Mouse (Mus musculus): ENCODE data around the gene C77080.

C77080 gene

DNA sequence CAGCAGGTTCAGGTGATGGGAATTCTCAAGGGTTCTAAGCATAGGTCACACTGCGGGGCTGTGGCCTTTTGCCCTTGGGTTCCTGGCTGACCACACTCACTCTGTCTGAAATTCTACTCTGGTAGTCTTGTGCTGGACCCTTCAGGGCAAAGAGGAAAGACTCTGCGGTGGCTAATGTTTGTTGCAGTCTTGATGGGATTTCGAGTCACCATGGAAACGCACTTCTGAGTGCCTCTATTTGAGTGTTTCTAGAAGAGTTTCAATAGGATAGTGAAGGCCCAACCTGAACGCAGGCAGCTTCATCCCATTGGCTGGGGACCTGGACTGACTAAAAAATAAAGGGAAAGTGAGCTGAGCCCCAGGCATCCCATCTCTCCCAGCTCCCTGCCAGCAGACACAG lies 5.6 kb upstream of the C77080 start:
- DNase-seq, result no peak

DNA sequence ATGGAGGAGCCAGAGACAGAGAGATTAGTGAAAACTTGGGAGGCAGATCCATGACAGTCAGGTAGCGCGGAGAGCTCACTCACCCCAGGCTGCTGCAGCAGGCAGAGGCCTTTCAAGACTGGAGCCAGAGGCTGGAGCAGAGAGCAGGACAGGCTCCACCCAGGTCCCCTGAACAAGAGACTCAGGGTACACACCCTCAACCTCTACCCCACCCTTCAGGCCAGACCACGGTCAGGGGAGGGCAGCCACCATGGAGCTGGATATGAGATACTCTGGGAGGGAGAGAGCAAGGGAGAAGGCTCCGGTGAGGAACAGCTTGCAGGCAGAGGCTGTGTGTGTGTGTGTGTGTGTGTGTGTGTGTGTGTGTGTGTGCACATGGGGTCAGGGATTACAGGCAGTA lies 5.0 kb upstream of the C77080 start:
- no peak for DNase-seq

DNA sequence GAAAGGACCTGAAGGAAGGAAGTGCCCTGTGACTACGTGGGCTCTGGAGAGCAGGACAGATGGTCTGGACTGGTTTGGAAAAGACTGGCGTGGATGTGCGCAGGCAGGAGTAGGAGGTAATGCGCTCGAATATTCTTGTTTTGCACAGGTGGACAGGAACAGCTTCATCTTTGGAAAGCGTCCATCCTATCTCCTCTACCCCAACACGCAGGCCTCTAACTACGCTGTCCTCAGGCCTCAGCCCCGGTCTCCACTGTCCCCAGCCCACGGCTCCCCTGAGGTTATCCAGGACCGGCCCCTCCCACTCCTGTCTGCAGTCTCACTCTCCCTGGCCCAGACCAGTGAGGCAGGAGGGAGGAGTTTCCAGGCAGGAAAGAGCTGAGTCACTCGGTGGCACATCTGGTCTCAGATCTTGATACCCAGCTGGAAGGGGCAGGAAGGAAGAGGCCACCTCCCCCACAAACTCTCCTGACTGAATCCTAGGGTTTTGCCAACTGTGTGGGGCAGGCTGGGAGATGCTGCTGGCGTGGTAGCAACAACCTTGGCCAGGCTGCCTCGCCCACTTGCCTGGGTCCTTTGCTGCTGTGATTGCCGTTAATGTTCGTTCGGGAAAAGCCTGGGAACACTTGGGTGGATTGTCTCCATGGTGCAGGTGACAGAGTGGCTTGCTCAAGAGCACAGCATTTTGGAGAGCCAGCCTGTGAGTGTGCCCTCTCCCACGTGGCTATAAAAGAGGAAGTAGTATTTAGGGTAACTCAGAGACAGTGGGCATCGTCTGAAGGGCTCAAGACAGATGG lies 2.2 kb upstream of the C77080 start:
- peak; percentile 66 to 70 for DNase-seq

DNA sequence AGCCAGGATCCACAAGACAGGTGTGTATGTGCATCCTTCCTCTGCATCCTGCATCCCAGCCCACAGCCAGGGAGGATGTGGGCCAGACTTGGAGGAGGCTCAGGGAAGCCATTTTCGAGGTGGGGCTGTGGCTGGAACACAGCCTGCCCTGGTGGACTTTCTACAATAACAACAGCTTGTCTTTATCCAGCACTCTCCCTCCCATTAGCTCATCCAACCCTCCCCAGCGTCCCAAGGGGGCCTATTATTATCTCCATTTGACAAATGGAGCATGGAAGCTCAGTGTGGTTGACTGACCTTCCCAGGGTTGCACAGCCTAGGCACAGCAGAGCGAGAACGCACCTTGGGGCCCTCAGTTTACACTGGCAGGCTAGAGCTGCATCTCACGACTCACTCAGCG lies 526 bp downstream of the C77080 start:
- DNase-seq, result no peak

DNA sequence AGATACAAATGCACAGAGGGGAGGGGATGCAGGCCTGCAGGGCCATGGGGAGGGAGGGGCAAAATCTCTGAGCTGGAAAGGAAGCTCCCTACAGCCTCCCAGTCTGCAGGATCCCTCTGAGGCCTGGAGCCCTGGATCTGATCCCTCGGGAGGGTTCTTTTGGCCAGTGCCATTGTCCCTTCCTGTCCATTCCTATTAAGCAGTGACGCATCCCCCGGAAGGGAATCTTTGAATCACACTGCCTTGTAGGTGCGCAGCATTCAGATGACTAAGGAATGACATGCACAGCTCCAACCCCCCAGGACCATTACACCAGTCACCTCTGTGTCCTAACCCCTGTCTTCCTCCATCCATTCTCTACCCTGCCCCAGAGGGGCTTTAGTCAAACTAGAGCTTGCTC lies 2.1 kb downstream of the C77080 start:
- no peak for DNase-seq

DNA sequence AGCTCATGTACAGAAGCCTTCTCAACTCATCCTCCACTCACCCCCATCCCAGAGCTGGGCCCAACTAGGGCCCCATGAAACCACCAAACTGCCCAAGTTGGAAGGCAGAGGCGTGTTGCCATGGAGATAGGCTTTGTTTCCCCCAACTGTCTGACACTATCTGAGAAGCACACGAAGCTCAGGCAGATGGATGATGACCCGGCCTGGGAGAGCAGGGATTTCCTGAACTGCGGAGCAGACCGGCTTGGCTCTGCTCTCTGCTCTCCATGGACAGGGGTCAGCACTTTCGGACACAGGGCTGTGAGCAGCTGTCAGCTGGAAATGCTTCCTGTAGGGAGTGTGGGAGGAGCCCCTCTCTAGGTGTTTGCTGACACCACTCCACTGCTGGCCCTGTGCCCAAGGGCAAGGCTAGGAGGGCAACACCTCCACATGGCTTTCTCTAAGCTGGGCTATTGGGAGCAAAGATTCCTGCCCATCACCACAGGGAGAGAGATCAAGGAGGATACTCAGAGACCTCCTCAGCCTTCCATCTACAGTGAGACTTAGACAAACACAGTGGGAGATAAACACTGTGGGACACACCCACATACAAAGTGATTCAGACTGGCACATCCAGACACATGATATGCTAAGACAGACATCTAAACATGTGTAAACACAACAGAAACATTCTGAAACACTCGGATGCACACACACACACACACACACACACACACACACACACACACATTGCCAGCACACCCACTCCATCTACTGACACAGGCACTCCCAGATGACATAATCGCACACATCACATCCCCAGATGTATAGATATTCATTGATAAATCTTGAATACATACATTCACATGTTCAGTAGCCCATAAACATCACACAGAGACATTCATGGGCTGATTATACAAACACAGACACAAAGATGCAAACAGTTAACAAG lies 4.5 kb downstream of the C77080 start:
- DNase-seq, result no peak

DNA sequence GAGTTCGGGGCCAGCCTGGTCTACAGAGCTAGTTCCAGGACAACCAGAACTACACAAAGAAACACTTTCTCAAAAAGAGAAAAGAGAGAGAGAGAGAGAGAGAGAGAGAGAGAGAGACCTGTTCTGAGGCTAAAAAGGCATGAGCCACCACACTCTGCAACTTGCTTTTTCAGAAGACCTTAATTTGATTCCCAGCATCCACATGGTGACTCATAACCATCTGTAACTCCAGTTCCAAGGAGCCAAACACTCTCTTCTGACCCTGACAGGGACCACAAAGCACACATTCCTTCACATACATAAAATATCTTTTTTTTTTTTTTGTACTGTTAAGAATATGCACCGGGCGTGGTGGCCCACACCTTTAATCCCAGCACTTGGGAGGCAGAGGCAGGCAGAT lies 6.6 kb downstream of the C77080 start:
- no peak for DNase-seq

DNA sequence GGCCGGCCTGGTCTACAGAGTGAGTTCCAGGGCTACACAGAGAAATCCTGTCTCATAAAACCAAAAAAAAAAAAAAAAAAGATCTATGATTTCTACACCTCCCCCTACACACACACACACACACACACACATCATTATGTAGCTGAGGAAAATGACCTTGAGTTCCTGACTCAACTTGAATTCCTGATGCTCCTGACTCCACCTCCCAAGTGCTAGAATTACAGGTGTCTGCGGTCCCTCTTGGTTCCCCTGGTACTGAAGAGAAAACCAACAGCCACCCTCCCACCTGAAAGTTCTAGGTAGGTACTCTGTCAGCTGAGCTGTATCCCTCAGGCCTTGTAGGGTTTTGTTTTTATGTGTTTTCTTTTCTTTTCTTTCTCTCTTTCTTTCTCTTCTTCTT lies 8.7 kb downstream of the C77080 start:
- DNase-seq, result no peak

DNA sequence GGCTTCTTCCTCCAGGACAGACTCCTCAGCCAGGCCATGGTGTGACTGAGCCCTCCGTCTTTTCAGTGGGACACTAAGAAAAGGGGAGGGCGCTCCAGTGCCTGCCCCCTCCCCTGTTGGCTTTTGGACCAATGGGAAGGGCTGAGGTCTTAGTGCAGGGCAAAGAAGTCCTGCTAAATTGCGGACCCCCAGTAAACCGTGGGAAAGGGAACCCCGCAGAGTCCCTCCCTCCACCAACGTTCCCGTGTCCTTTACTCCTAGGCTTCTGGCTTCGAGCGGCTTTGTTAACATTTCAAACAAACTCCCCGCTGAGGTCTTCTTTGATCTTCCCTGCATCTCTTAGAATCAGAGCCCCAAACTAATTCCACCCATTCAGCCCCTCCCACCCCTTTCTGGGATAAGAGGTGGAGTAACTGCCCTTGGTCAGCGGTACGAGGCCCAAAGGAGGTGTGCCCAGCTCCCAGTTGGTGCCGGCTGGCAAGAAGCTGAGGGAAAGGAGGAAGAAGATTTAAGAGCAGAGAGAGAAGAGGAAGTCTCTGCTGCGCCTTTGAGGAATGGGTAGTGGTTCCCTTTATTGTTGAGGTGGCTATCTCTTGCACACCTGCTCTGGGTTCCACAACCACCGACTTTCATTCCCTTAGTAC lies 9.6 kb downstream of the C77080 start:
- DNase-seq, result no peak

DNA sequence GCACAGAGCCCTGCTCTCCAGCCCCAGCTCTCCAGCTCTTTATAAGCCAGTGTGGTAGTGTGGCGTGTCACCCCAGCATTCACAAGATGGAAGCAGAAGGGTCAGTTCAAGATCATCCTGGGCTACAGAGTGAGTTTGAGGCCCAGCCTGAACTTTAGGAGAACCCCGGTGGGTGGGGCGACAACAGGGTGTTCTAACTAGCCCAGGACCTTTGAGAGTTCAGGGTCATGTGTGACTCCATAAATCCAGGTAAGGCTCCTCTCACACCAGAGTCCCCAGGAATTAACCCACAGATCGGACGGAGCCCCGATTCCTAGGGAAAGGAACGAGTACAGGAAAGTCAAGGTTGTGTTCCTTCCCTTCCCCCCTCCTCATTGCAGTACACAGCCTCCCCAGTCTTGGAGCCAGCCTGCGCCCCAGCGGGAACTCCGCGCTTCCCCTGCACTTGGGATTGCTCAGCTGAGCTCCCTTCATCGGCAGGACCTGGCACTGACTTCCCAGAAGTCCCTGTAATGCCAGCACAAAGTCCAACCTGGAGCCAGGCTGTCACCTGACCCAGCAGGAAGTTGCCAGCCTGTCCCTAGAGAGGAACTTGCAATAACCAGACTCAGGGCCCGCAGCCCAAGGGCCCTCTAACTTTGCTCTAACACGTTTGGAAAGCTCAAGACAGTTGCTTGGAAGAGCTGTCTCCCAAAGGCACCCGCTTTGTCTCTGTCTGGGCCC lies 10.3 kb downstream of the C77080 start:
- peak; percentile 60 to 65 for DNase-seq

DNA sequence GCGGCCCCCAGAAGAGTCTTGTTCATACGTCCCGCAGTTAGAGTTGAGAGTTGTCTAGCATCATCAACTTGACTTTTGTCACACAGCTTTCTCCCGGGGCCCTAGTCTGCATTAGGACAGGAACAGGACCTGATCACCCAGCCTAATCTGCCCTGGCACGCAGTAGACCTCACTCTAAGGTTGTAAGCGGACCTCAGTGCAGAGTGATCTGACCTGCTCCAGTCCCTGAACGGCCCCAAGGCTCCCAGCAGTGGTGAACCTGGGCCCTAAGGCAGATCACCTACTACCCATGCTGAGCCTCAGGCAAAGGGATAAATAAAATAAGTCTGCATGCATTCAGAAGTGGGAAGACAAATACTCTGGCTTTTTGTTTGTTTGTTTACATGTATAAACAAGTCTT lies 11.9 kb downstream of the C77080 start:
- no peak for DNase-seq

DNA sequence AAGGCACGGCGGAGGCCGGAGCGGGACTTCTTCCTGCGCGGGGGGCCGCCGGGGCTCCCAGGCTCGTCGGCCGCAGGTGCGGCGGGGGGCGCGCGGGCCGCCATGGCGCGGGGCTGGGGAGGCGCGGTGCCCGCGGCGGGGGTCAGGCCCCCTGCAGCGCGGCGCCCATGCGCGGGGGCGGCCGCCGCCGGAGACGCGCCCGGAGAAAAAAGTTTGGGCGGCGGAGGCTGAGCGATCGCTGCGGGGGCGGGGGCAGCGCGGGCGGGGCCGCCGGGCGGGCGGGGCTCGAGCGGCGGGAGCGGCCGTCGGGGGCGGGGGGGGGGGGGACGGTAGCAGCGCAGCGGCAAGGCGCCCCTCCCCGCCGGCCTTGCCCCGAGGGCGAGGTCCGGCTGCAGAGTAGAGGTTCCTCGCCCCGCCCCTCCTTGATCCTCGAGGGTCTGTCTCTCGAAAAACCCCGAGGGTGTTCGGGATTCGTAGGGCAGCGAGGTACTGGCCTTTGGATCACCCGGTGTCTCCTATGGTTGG lies 12.9 kb downstream of the C77080 start:
- DNase-seq, result no peak

DNA sequence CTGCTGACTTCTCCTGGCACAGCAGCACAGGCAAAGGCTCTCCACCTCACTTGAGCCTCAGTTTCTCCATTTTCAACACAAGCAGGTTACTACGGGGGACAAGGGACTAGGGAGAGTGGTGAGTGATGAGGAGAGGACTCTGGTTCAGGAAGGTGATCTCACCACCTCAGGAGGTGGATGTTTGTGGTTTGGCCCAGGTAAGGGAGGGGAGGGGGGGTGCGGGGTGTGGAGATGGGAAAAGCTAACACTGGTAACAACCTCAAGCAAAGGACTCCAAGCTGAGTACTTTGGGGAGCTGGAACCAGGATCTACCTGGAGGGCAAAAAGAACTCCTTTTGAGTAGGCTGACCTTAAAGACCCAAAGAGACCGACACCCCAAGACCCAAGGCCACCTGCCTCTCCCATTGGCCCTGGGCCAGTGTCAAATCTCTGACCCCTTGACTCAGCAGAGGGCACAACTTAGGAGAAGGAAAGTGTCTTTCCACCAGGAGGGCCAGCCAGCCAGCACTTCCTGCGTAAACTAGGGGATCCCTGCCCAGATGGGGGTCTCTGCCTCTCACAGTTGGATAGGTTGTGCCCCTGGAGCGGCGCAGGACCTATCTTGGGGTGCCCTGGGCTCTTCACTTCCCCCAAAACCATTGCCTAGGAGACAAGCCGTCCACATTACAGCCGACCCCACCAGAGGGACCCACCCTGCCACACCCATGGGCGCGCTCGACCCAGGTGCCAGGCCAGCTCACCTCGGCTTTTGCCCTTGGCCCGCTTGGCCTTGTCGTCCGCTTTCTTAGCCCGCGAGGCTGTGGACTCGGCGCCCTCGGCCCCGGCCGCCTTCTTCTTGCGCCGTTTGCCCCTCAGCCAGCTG lies 13.6 kb downstream of the C77080 start:
- DNase-seq, result peak in 1 of 2 experiments; percentile 42

DNA sequence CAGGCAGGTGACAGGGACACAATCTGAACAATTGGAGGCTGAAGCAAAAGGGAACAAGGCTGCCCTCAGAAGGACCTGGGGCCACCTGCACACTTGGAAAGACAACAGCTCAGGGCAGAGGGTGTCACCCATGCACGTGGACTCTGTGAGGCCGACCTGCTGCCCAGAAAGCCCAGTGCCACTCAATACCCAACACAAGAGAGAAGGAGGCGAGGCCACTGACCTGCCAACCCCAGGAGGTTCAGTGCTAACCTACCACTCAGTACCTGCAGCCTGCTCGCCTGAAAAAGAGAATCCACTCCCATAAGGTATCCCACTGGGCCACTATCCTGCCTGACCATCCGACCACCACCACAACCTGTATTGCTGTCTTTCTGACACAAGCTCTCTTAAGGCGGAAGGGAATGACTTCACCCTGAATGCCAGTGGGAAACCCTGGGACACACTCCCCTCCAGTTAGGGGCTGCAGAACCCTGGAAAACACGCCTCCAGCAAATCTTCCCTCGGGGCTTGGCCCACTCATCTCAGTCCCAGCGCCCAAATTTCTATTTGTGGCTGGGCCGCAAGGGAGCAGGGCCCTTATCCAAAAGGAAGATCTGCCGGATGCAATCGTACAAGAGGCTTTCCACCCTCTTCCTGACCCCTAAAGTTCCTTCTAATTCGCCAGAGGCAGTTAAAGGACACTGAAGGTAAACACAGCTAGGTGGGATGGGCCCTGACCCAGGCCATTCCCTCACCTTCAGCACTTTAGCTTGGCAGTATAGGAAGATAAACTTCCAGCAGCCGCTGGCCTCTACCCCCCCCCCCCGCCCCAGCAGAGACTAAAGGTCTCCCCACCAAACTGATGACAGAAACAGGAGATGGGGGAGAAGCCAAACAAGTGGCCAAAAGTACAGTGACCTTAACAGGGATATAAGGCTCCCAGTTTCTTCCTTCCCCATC lies 14.6 kb downstream of the C77080 start:
- no peak for DNase-seq

DNA sequence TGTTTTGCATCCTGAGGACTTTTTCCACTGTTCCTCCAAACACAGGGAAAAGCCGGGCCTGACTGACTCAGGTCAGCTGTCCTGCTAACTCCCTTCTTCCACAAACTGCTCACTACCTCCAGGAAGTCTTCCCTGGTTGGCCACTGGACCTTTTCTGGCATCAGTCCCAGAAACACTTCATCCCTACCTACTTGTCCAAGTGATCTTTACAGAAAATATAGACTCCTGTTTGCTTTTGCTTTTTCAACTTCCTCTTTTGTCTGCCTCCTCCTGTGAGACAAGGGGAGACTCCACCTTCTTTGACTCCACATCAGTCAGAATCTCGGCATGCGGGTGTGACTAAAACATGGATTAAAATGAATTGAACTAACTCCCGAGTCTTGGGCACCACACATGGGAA lies 16.4 kb downstream of the C77080 start:
- DNase-seq, result no peak

DNA sequence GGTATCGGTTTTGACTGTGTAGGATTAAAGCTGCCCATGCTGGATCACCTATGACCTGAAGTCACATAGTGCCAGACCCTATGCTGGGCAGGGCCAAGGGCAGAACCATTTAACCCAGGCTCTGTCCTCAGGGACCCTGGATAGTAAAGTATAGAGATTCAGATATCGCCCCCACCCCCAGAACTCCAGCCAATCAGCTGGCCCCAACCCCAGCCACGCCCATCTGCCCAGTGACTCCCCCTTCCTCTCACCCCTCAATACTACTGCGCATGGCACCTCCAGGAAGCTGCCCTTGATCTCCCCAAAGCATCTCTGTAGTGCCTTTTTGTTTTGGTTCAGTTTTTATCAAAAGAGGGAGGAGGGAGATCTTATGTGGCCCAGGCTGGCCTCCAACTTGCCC lies 18.4 kb downstream of the C77080 start:
- DNase-seq, result no peak

DNA sequence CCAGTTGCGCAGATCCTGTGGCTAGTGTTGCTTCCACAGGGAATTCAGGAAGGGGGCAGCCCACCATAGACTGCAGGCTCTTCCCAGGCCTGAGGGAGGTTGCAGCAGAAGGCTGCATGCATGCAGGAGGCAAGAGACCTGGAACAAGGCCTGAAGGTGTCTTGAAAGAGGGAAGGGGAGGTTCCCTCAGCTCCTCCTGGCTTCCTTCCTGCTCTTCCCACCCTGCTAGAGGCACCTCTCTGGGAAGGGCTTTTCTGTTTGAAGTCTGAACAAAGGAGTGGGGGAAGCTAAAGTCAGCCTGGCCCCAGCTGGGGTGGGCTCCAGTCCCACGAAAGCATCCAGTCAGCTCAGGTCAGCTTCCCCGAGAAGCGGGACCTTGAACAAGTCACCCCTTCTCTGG lies 18.9 kb downstream of the C77080 start:
- DNase-seq, result no peak

DNA sequence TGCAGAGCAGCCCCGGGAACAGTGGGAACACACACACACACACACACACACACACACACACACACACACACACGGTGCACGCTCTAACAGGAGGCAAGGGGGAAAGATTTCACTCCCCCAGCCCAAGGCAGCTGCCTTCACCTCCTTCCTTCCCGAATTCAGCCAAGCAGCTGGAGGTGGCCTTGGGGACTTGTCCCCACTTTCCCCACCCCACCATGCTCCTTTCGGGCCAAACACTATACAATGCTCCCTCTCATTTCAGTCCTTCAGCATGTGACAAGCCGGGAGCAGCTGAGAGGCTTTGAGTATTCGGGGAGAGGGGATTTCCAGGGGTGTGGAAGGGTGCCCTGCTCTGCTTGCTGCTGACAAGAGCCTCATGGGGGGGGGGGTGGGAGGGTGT lies 19.3 kb downstream of the C77080 start:
- no peak for DNase-seq

DNA sequence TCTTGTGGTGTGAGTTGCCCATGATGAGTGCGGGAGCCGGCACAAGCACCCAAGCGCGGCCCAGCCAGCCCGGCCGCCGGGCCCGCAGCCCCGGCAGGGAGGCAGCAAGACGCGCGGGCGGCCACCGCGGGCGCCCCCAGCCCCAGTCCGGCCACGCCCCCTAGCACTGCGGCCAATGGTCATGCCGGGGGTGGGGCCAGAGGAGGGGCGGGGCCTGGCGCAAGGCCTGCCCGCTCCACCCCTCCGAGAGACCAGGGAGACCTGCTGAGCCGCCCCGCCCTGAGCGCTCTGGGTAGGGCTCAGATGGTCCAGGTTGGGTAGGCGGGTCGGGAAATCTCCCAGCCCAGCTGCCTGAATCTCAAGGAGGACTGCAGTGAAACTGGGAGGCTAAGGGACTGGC lies 22.1 kb downstream of the C77080 start:
- peak; percentile 80 to 85 for DNase-seq

DNA sequence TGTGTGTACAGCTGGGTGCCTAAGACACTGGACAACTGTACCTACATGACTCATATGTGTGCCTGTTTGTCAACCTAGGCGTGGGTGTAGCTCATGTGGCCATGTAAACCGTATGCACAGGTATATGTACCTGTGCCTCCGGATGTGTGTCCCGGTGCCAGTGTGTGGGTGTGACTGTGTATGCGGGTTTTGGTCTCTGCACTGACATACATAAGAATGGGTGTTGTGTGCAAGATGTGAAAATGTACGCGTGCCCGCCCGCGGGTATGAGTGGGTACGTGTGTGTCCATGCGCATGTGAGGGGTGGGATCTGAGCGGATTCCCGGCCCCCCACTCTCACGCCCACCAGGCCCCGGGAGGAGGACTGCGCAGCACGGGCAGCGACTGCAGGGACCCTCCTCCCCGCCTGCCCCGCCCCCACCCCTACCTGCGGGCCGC lies 22.6 kb downstream of the C77080 start:
- peak in 1 of 2 experiments; percentile 52 for DNase-seq
